Mouse (Mus musculus) megakaryocyte, embryonic 14.5 days (primary cell): ENCODE measurements around the gene Samd11.

Source experiments
- FLI1 ChIP-seq: IDR thresholded peaks from 2 replicates; pipeline ENCODE4 v1.6.1; 2012; ENCODE audit warnings: low read length, inconsistent platforms, mixed read lengths
- GATA1 ChIP-seq: IDR thresholded peaks from 3 replicates; pipeline ENCODE4 v1.6.1; 2012; ENCODE audit warnings: mixed read lengths, low read length, inconsistent platforms, borderline replicate concordance

- TF ChIP-seq GATA1: no peak
- TF ChIP-seq FLI1: no peak
Measured at GRCm38 (mm10) chr4:156215649-156216048, 39.8 kb downstream of the Samd11 start, which contains the start of gene Perm1.
